Mouse (Mus musculus) CD4-positive helper T cell, adult 2 months (primary cell): Measurements from ENCODE around the gene Snd1.
A peak's percentile ranks its signal among the peaks of the same experiment; 100 is the strongest.

Source experiments
- DNase-seq: peaks from one replicate; pipeline ENCODE4 v3.0.0-alpha.2; 2012; ENCODE audit warnings: low read depth, missing footprints, low spot score

Gene Snd1

DNA sequence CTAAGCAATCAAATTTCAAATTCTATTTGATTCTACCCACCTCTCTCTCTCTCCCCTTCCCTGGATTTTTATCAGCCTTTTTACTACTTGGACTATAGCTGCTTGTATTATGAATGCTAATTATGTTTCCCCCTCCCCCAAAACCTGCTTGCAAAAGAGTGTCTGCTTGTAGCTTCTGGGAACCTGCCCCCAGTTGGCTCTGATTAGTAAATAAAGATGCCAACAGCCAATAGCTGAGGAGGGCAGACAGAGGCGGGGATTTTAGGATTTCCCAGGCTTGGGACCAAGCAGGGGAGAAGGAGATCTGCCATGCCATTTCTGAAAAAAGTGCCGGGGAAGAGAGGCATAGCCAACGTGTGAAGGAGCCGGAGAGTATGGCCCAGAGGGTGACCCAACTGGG, 495.8 kb downstream of the Snd1 start:
- DNase-seq, result no peak

DNA sequence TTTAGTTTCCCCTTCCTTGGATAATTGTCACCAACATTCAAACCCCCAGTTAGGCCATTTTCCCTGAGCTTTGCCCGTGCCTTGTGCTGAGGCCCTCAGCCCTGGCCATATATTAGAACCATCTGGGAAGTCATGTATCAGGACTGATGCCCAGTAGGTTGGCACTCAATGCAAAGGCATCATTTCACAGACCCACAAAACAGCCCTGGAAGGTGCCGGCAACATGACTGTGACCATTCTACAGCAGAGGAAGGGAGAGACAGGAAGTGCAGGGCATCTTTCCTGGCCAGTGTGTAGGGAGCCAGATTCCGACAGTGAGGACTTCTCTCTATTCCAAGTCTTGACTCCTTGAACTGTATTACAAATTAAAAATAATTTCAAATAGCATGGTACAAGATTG, 499.6 kb downstream of the Snd1 start:
- DNase-seq, result no peak

DNA sequence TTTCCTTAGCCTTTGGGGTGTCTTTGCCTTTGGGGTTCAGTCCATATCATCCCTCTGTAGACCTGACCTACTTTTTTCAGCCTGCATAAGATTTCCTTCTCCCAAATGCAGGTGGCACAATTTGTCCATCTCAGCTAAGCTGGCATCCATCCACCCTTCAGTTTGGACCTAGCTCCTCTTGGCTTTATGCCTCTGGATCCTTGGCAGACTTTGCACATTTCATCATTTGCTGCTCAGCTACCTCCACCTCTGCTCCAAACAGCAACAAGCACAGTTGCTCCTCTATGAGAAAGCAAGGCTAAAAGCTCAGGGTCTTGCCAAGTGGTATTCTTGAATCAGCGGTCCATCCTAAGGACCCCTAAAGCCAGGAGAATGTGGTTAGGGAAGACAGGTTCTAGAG, 500.2 kb downstream of the Snd1 start:
- DNase-seq, result no peak

DNA sequence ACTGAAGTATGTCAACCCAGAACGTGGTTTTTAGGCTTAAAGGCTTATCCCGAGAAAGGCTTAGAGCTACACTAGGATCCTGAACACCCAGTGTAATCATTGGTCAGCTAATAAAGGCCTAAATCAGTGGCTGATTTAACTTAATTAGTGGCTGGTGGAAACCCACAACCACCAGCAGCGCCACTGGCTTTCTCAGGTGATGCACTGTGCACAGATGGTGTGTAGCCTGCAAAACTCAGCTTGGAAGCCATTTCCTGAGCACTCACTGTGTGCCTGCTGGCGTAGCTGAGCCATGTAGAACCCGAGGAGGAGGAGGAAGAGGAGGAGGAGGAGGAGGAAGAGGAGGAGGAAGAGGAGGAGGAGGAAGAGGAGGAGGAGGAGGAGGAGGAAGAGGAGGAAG, 503.1 kb downstream of the Snd1 start:
- no peak for DNase-seq

DNA sequence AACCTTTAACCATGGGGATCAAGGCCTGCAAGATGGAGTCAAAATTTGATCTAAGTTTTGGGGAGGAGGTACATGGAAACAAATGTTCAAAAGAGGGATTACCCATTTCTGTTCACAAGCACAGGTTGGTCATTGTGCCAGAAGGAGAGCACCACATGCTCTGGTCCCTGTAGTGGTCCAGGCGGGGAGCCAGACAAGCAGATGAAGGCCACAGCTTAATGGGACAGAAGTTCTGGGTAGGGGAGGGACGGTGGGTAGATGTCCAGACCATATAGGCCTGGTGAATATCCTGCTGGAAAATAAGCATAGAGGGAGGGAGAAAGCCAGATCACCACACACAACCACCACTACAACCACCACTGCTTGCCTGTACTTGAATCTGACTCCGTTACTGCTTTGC, 503.9 kb downstream of the Snd1 start:
- no peak for DNase-seq

DNA sequence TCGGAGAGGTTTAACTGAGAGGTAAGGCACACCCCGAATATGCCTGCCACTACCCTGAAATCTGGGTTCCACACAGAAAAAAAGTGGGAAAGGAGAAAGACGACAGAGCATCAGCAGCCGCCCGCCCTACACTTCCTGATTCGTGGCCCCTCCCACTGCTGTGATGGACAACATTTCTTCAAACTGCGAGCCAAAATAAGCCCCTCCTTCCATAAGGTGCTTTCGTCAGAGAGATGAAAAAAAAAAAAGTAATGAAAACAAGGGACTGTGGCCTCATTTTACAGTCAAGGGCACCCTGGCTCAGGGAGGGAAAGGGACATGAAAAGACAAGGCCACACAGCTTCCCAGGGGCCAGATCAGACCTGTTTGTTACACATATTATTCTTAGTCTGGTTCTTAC, 504.6 kb downstream of the Snd1 start:
- DNase-seq, result no peak

DNA sequence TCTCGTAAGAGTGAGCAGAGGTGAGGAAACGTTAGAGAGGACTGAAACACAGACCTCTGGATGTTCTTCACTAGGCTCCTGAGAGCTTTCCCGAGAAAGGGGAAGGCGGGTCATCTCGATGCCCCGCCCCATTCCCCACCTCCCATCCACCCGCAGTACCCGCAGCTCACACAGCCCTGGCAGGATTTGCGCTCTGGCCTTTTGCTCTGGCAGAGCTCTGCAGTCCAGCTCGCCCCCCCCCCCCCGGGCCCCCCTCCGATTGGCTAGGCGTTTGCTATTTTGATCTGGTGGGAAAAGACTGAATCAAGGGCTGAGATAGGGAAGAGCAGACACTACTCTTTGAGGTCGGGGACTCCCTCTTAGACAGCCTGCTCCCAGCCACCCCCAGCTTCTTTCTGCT, 505.3 kb downstream of the Snd1 start:
- DNase-seq, result no peak

DNA sequence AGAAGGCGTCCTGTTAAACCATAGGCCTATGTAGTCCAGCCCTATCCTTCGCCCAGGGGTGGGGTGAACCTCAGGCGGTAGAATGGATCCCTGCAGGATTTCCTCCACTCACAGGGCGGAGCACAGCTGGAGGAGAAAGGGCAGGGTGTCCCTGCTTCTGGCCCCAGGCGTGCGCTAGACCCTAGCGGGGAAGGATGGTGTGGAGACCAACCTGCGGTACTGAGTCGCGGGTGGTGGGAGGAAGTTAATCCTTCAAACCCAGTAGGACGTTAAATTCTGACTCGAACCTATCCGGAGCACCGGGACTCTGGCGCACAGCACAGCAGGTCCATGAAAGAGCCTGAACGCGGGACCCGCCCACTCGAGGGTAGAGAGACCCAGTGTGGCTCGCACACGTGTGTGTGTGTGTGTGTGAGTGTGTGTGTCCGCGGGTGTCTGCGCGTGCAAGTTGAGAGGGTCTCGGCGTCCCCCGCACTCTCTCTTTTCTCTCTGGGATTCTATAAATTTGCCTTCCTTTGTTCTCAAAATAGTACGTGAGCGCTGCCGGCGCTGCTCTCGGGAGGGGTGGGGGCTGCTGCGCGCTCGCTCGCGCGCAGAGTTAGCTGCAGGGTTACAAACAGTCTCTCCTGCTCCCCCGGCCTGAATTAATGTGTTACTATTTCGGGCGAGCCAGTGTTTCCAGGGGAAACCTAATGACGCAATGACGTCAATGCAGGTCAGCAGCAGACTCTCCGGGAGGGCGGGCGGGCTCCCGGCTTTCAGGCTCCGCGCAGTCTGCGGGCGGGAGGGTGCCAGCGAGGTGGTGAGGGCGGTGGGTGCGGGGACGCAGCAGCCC, 506.0 kb downstream of the Snd1 start:
- no peak for DNase-seq

DNA sequence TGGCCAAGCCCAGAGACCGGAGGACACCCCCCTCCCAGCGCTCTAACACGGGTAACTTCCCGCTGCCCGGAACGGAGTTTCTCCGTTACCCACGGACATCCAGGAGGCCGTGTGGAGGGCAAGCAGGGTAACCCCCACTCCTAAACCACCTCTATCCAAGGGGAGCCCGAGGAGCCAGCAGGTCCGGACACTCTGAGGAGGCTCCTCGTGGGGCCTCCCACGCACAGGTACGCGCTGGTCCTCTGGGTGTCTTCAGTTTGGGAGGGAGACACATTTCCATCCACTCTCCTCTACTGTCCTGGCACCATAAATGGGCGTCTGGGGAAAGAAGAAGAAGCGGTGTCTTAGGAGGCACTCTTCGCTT, 506.6 kb downstream of the Snd1 start:
- no peak for DNase-seq

DNA sequence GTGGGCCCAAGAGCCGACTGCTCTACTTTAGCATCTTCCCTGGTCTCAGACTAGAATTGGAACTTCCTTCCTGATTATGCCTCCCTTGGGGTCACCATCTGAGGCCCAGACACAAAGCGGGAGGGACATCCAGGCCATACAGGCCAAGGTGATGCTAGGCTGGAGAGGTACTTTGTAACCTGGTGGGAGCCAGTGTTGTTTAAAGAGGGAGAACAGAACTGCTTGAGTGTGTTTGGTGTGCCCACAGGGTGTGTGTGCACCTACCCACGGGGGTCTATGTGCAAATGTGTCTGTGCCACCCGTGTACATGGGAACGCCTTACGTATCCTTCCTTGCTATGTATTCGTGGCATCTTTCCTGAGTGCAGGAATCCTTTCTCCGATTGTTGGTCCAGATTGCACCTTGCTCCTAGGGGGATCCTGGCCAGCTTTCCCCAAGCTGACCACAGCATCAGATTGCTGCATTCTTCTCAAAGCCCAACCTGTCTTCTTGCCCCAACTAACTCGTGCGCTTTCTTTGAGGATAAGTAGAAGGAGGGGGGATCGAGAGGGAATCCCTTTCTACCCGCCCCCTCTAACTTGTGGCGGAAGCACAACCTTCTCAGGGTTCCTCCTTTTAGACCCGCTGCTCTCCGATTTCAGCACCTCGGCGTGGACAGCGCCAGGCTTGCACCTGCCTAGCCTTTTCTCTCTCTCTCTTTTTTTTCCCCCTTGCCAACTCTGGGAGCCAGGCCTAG, 507.2 kb downstream of the Snd1 start:
- DNase-seq, result peak; percentile 11

DNA sequence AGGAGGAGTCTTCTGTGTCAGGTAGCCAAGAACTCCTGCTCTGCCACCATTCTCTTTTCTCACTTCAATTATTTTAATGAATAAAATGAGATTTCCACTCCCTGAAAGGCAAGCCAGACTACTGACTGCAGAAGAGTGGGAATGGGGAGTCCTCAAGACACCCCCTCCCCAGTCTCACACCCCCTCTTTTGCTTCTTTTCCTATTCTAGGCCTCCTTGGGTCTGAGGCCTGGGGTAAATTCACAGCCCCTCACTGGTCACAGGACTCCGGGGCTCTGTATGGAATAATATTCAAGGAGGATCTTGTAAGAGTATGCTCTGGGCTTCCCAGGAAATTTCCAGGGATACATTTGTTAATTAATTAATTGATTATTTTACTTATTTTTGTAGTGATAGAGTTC, 507.9 kb downstream of the Snd1 start:
- DNase-seq, result no peak
